ENCODE assay signal across 9 mouse cellular contexts in genomic region chr9:63862427-63862826, GRCm38 (mm10).
A peak's percentile ranks its signal among the peaks of the same experiment; 100 is the strongest.
DNase-seq lines count a peak whose midpoint lies in the region; ATAC-seq and TF ChIP-seq lines count a peak whose summit lies in the region.
"Had no signal": no experiment of that assay in that cellular context is flagged by ENCODE, and none has a peak within 500 bp of the region (broad histone marks: within the 10 kb centered on the region; RNA-seq: fewer than 3 reads in every experiment).

No protein-coding gene starts in this region.

- H3K27me3 ChIP-seq in forebrain, postnatal 0 days (ENCODE audit: insufficient read depth, low read length), result no peaks in the 10 kb centered on the region
- peaks cover 8% of the 10 kb centered on the region; the same call in 1 of the 2 replicates for H3K27me3 ChIP-seq in forebrain, embryonic 12.5 days
- H3K27me3 ChIP-seq in embryonic facial prominence, embryonic 10.5 days (replicated peaks; ENCODE audit: low read depth, poor library complexity, severe bottlenecking), result no peaks in the 10 kb centered on the region
- H3K27me3 ChIP-seq in neural tube, embryonic 13.5 days, result peaks cover 3% of the 10 kb centered on the region; the same call in 1 of the 2 replicates

- H3K4me1 ChIP-seq in forebrain, postnatal 0 days (ENCODE audit: insufficient read depth), result no peaks in the 10 kb centered on the region
- H3K4me1 ChIP-seq in forebrain, embryonic 12.5 days, result peaks cover 8% of the 10 kb centered on the region
- peaks cover 14% of the 10 kb centered on the region for H3K4me1 ChIP-seq in embryonic facial prominence, embryonic 10.5 days
- peaks cover 19% of the 10 kb centered on the region for H3K4me1 ChIP-seq in neural tube, embryonic 13.5 days (replicated peaks)
- H3K4me1 ChIP-seq: liver, embryonic 15.5 days had no signal

- no peaks in the 10 kb centered on the region for H3K36me3 ChIP-seq in forebrain, postnatal 0 days (ENCODE audit: insufficient read depth)
- no peaks in the 10 kb centered on the region for H3K36me3 ChIP-seq in forebrain, embryonic 12.5 days (replicated peaks)
- no peaks in the 10 kb centered on the region for H3K36me3 ChIP-seq in embryonic facial prominence, embryonic 10.5 days (replicated peaks)
- H3K36me3 ChIP-seq in neural tube, embryonic 13.5 days, result no peaks in the 10 kb centered on the region
- H3K36me3 ChIP-seq: liver, embryonic 15.5 days had no signal

- H3K4me3 ChIP-seq in forebrain, postnatal 0 days (ENCODE audit: low read depth, low read length), result no peak overlapping the region
- H3K4me3 ChIP-seq in forebrain, embryonic 12.5 days (replicated peaks), result no peak overlapping the region
- no peak overlapping the region for H3K4me3 ChIP-seq in embryonic facial prominence, embryonic 10.5 days
- no peak overlapping the region for H3K4me3 ChIP-seq in neural tube, embryonic 13.5 days
- H3K4me3 ChIP-seq: liver, embryonic 15.5 days had no signal

- no peak overlapping the region for H3K4me2 ChIP-seq in forebrain, postnatal 0 days (ENCODE audit: low read depth)
- H3K4me2 ChIP-seq in forebrain, embryonic 12.5 days, result no peak overlapping the region
- H3K4me2 ChIP-seq in neural tube, embryonic 13.5 days, result no peak overlapping the region
- H3K4me2 ChIP-seq: liver, embryonic 15.5 days had no signal

- 40% methylated on average over 6 of the region's 6 CpGs for WGBS in forebrain, postnatal 0 days
- WGBS in forebrain, embryonic 12.5 days, result 34% methylated on average over 6 of the region's 6 CpGs
- WGBS in embryonic facial prominence, embryonic 10.5 days, result 40% methylated on average over 6 of the region's 6 CpGs
- 34% methylated on average over 6 of the region's 6 CpGs for WGBS in neural tube, embryonic 13.5 days

- H3K27ac ChIP-seq in forebrain, postnatal 0 days (ENCODE audit: low read depth, low read length), result no peak overlapping the region
- H3K27ac ChIP-seq in forebrain, embryonic 12.5 days, result no peak overlapping the region
- H3K27ac ChIP-seq in embryonic facial prominence, embryonic 10.5 days (replicated peaks), result no peak overlapping the region
- H3K27ac ChIP-seq in neural tube, embryonic 13.5 days (replicated peaks), result no peak overlapping the region
- H3K27ac ChIP-seq: liver, embryonic 15.5 days had no signal

- H3K9me3 ChIP-seq in forebrain, postnatal 0 days (ENCODE audit: low read length), result no peaks in the 10 kb centered on the region
- no peaks in the 10 kb centered on the region for H3K9me3 ChIP-seq in forebrain, embryonic 12.5 days
- H3K9me3 ChIP-seq in embryonic facial prominence, embryonic 10.5 days, result no peaks in the 10 kb centered on the region; the same call in 1 of the 2 replicates
- peaks cover 5% of the 10 kb centered on the region; the same call in 1 of the 2 replicates for H3K9me3 ChIP-seq in neural tube, embryonic 13.5 days
- H3K9me3 ChIP-seq: liver, embryonic 15.5 days had no signal

- H3K9ac ChIP-seq in forebrain, postnatal 0 days, result no peak overlapping the region
- no peak overlapping the region for H3K9ac ChIP-seq in forebrain, embryonic 12.5 days
- H3K9ac ChIP-seq in neural tube, embryonic 13.5 days, result no peak overlapping the region
- H3K9ac ChIP-seq: liver, embryonic 15.5 days had no signal

- DNase-seq in forebrain, postnatal 0 days, result peak; percentile 59
- peak; percentile 30 for DNase-seq in ovary, adult 18-20 months (ENCODE audit: low spot score)
- DNase-seq in ovary, postnatal 14 days (ENCODE audit: low spot score), result no peak
- peak; percentile 60 for DNase-seq in embryonic facial prominence, embryonic 10.5 days (ENCODE audit: low spot score)
- no peak for DNase-seq in left cerebral cortex, postnatal 36 days (ENCODE audit: low spot score in 2 of 2)
- no peak for DNase-seq in left cerebral cortex, postnatal 25 days (ENCODE audit: low spot score in 2 of 2)

- TF ChIP-seq CTCF in forebrain, postnatal 0 days (IDR thresholded peaks at IDR 0.05; ENCODE audit: low read depth), result peak; percentile 61

- intact Hi-C loops in left cerebral cortex, postnatal 36 days (cut with DNase I), result no loop called here
- intact Hi-C loops in left cerebral cortex, postnatal 25 days (cut with DNase I), result no loop called here

- peak; percentile 84 for ATAC-seq in forebrain, postnatal 0 days
- ATAC-seq in forebrain, embryonic 12.5 days (ENCODE audit: low FRiP score), result no peak
- ATAC-seq in neural tube, embryonic 13.5 days (ENCODE audit: low read depth), result 0 out of 2 replicates have a peak, but pooled peaks have one; percentile 30

Comparison
In these comparisons a context has a peak if more than half of its experiments do, and no peak if none do; other contexts are left out.
1. DNase-seq: peak in forebrain, postnatal 0 days (single experiment), ovary, adult 18-20 months (single experiment) and embryonic facial prominence, embryonic 10.5 days (single experiment); none in ovary, postnatal 14 days (single experiment), left cerebral cortex, postnatal 36 days (0 of 2) and left cerebral cortex, postnatal 25 days (0 of 2).